Mouse (Mus musculus): ENCODE measurements around the gene Rpl35a.

- TF ChIP-seq CTCF (IDR thresholded peaks at IDR 0.05; ENCODE audit: insufficient read depth, low read depth, low read length) (no peak), POLR2A (IDR thresholded peaks at IDR 0.05; ENCODE audit: insufficient read depth, low read depth, low read length) (no peak)
Observed at GRCm38 (mm10) chr16:33006888-33007287, 49.4 kb upstream of the Rpl35a start.
